Mouse (Mus musculus) embryonic facial prominence, embryonic 14.5 days (tissue): Measurements from ENCODE around the gene Lgi1. TPM values are rescaled to one million over a fixed set of nuclear protein-coding genes. Genes with fewer than 3 reads are reported as not detected.

Experiments
- ATAC-seq: fragments of 200-750 bp; cut with Nextera tagmentation; 2 replicates; pipeline ENCODE4 v1.8.0; 2017; ENCODE audit warnings: low read depth, moderate number of reproducible peaks, moderate TSS enrichment
- DNase-seq: peaks from one replicate; pipeline ENCODE4 v3.0.0-alpha.2; 2015; ENCODE audit warnings: low spot score
- H3K27ac ChIP-seq: fragments of 300-500 bp; sonication (generic); replicated peaks from 2 replicates; pipeline ENCODE4 v1.5.1; 2014; ENCODE audit warnings: low read depth, mild to moderate bottlenecking, low read length, moderate library complexity
- H3K27me3 ChIP-seq: fragments of 300-500 bp; sonication (generic); replicated peaks from 2 replicates; pipeline ENCODE4 v1.6.1; 2014; ENCODE audit warnings: low read length; ENCODE audit not compliant: control insufficient read depth, insufficient read depth
- H3K36me3 ChIP-seq: fragments of 300-500 bp; sonication (generic); 2 replicates; pipeline ENCODE4 v1.6.1; 2014; ENCODE audit warnings: low read length, mixed read lengths; ENCODE audit not compliant: control insufficient read depth, insufficient read depth
- H3K4me1 ChIP-seq: fragments of 300-500 bp; sonication (generic); 2 replicates; pipeline ENCODE4 v1.6.1; 2014; ENCODE audit warnings: antibody characterized with exemption, low read length; ENCODE audit not compliant: control insufficient read depth, insufficient read depth
- H3K4me2 ChIP-seq: fragments of 300-500 bp; sonication (generic); 2 replicates; pipeline ENCODE4 v1.6.1; 2014; ENCODE audit warnings: low read depth, mild to moderate bottlenecking, low read length, moderate library complexity, mixed read lengths
- H3K4me3 ChIP-seq: fragments of 300-500 bp; sonication (generic); 2 replicates; pipeline ENCODE4 v1.5.1; 2014; ENCODE audit warnings: low read depth, mild to moderate bottlenecking, low read length
- H3K9ac ChIP-seq: fragments of 300-500 bp; sonication (generic); 2 replicates; pipeline ENCODE4 v1.6.1; 2014; ENCODE audit warnings: low read depth, mild to moderate bottlenecking, low read length, moderate library complexity, mixed read lengths
- H3K9me3 ChIP-seq: fragments of 300-500 bp; sonication (generic); 2 replicates; pipeline ENCODE4 v1.6.1; 2016; ENCODE audit warnings: low read length; ENCODE audit not compliant: control insufficient read depth
- WGBS: fragments of 180-500 bp; shearing (Covaris S2); extraction: QIAGEN DNeasy Blood & Tissue Kit; methylation state at CpG from one replicate; pipeline ENCODE4 v1.1.7; 2014; 5-methylcytosine and 5-hydroxymethylcytosine counted together
- polyA plus RNA-seq: library from polyadenylated mRNA; unstranded; fragments of >200 nt; fragmentation: Nextera tagmentation; extraction: Ambion mirVana; gene quantifications from 2 replicates; pipeline ENCODE4 v1.2.1, GENCODE M21; 2014

The Lgi1 gene
- polyA plus RNA-seq, 1 experiment from 2014 or later, result 5.9 TPM

- ATAC-seq (no peak), DNase-seq (no peak)
- H3K27ac ChIP-seq, result no peak overlapping the region
- 84% methylated on average over 7 of the region's 7 CpGs for WGBS
- no peaks in the 10 kb centered on the region for H3K4me1 ChIP-seq
- no peak overlapping the region for H3K4me2 ChIP-seq
- no peaks in the 10 kb centered on the region for H3K27me3 ChIP-seq
- H3K36me3 ChIP-seq, result no peaks in the 10 kb centered on the region
- H3K4me3 ChIP-seq, result no peak overlapping the region
- no peaks in the 10 kb centered on the region for H3K9me3 ChIP-seq
- no peak overlapping the region for H3K9ac ChIP-seq
Measured at GRCm38 (mm10) chr19:38325854-38326253, 61.5 kb downstream of the Lgi1 start.

DNA sequence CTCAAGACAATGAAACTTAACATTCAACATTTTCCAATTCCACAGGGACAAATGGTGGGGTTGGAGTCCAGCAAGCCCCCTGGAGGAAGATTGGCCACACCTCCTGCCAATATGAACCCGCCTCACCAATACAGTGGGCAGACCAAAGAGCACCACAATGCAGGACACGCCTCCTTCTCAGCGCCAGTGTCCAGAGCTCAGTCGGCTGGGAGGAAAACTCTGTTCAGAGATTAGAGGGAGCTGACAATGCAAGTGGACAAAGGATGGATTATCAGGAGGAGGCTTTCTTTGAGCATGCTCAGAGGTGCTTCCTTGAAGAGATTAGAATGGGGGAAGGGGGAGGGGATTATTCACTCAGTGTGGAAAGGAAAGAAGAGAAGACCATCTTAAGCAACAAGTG, 62.7 kb downstream of the Lgi1 start:
- Histone ChIP-seq H3K9me3 (no peaks in the 10 kb centered on the region), H3K9ac (no peak overlapping the region), H3K4me1 (no peaks in the 10 kb centered on the region), H3K27me3 (no peaks in the 10 kb centered on the region), H3K36me3 (no peaks in the 10 kb centered on the region), H3K27ac (no peak overlapping the region), H3K4me3 (no peak overlapping the region), H3K4me2 (no peak overlapping the region)
- peak; percentile 63; the same call in 1 of the 2 replicates for ATAC-seq
- 67% methylated on average over 4 of the region's 4 CpGs for whole genome bisulfite sequencing
- peak; percentile 15 for DNase-seq

GRCm38 (mm10) chr19:38328010-38328409, 63.7 kb downstream of the Lgi1 start:
- ATAC-seq (no peak), DNase-seq (no peak)
- Histone ChIP-seq H3K27ac (no peak overlapping the region), H3K9ac (no peak overlapping the region), H3K4me1 (no peaks in the 10 kb centered on the region), H3K4me2 (no peak overlapping the region), H3K27me3 (no peaks in the 10 kb centered on the region), H3K4me3 (no peak overlapping the region), H3K9me3 (no peaks in the 10 kb centered on the region), H3K36me3 (no peaks in the 10 kb centered on the region)
- 91% methylated on average over 7 of the region's 7 CpGs for WGBS

GRCm38 (mm10) chr19:38329257-38329656, 64.9 kb downstream of the Lgi1 start:
- no peak for ATAC-seq
- WGBS, result 79% methylated on average over 5 of the region's 5 CpGs

DNA sequence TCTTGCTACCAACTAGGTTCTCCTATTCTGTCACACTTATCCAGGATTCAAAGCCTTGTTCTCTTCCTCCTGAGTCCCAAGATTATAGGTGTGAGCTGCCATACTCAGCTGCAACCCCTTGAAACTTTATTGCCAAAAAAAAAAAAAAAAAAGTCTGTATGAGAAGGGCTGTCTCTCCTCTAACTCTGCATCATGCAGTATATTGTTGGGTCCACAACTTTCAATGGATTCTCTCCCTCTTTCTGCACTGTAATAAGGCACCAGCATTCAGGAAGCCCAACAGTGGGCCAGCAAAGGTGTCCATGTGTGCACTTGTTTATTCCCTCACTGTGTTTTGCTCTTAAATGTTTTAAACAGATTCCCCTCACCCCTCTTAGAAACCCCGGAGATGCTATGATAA, 66.7 kb downstream of the Lgi1 start:
- no peak for DNase-seq
- Histone ChIP-seq H3K27ac (no peak overlapping the region), H3K4me1 (no peaks in the 10 kb centered on the region), H3K4me3 (no peak overlapping the region), H3K36me3 (no peaks in the 10 kb centered on the region), H3K9ac (no peak overlapping the region), H3K9me3 (no peaks in the 10 kb centered on the region), H3K4me2 (no peak overlapping the region), H3K27me3 (no peaks in the 10 kb centered on the region)
- WGBS, result 87% methylated on average over 1 of the region's 1 CpGs
- no peak for ATAC-seq

More at GRCm38 (mm10) chr19:38329257-38329656, 64.9 kb downstream of the Lgi1 start:
- no peak for DNase-seq
- H3K36me3 ChIP-seq, result no peaks in the 10 kb centered on the region
- no peaks in the 10 kb centered on the region for H3K4me1 ChIP-seq
- no peak overlapping the region for H3K27ac ChIP-seq
- H3K9ac ChIP-seq, result no peak overlapping the region
- H3K4me3 ChIP-seq, result no peak overlapping the region
- no peaks in the 10 kb centered on the region for H3K9me3 ChIP-seq
- H3K4me2 ChIP-seq, result no peak overlapping the region
- H3K27me3 ChIP-seq, result no peaks in the 10 kb centered on the region

DNA sequence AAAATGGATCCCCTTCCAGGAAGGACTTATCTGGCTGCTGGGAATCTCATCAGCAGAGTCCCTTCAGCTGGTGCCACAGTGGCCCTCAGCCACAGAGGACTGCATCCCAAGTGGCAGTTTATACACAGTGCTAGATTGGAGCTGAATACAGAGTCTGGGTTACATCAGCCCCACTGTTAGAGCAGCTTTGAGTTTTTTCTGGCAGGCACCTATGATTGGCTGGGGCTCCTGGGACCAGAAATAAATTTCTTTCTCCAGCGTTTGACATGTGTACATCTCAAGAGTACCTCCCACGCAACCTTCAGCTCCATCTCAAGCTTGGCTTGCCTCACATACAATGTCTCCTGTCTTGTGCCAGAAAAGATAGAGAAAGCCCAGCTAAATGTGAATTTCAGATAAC, 67.9 kb downstream of the Lgi1 start:
- Histone ChIP-seq H3K9me3 (no peaks in the 10 kb centered on the region), H3K4me1 (no peaks in the 10 kb centered on the region)
- WGBS, result 48% methylated on average over 2 of the region's 2 CpGs

DNA sequence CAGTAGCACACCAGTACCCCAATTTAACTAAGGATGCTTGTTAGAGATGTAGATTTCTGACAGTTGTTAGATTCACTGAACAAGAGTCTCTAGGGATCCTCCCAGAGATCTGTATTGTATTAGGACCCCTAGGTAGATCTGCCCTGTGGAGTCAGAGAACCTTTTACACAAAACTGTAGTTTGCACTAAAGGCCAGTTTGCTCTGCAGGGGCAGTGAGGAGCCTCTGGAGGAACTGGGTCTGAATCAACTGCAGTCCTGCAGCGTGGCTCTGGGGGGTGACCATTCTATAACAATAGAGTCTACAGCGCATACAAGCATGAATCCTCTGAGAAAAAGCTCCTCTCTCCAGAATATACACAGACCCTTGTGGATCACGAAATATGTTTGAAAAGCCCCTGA, 68.5 kb downstream of the Lgi1 start:
- DNase-seq, result no peak
- no peak overlapping the region for H3K4me3 ChIP-seq

More for the DNA sequence above, 67.9 kb downstream of the Lgi1 start:
- DNase-seq (peak; percentile 4), ATAC-seq (no peak)
- H3K27me3 ChIP-seq, result no peaks in the 10 kb centered on the region
- no peak overlapping the region for H3K4me2 ChIP-seq
- no peak overlapping the region for H3K9ac ChIP-seq
- H3K36me3 ChIP-seq, result no peaks in the 10 kb centered on the region
- H3K27ac ChIP-seq, result no peak overlapping the region
- H3K4me3 ChIP-seq, result no peak overlapping the region

DNA sequence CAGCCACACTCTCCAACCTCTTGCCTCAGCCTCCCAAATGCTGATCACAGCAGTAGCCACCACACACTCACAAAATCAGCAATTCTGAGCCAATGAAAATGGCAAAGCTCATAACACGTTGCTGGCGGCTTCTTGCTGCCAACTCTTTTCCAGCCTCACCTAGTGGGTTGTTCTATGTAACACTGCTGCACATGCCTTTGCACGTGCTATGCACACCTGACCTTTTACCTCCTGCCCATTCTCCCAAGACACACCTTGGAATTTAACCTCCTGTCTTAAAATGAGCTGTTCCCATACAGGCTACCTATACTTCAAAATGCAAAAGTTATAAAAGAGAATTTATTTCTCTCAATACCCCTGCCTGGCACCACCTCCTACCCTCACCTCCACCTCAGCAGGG, 72.2 kb downstream of the Lgi1 start:
- no peak for ATAC-seq
- H3K27ac ChIP-seq, result no peak overlapping the region

More for the DNA sequence above, 68.5 kb downstream of the Lgi1 start:
- ATAC-seq, result no peak
- no peak overlapping the region for H3K27ac ChIP-seq
- H3K9ac ChIP-seq, result no peak overlapping the region
- 63% methylated on average over 3 of the region's 3 CpGs for WGBS
- H3K36me3 ChIP-seq, result no peaks in the 10 kb centered on the region
- H3K9me3 ChIP-seq, result no peaks in the 10 kb centered on the region
- H3K4me1 ChIP-seq, result no peaks in the 10 kb centered on the region
- no peaks in the 10 kb centered on the region for H3K27me3 ChIP-seq
- no peak overlapping the region for H3K4me2 ChIP-seq

GRCm38 (mm10) chr19:38337332-38337731, 73.0 kb downstream of the Lgi1 start:
- Histone ChIP-seq H3K9ac (no peak overlapping the region), H3K27me3 (no peaks in the 10 kb centered on the region), H3K4me2 (no peak overlapping the region), H3K4me3 (no peak overlapping the region), H3K36me3 (no peaks in the 10 kb centered on the region), H3K9me3 (no peaks in the 10 kb centered on the region), H3K4me1 (no peaks in the 10 kb centered on the region), H3K27ac (no peak overlapping the region)
- 88% methylated on average over 3 of the region's 3 CpGs for WGBS
- ATAC-seq (no peak), DNase-seq (no peak)

More for the DNA sequence above, 72.2 kb downstream of the Lgi1 start:
- Histone ChIP-seq H3K4me2 (no peak overlapping the region), H3K4me1 (no peaks in the 10 kb centered on the region), H3K9me3 (no peaks in the 10 kb centered on the region), H3K36me3 (no peaks in the 10 kb centered on the region), H3K4me3 (no peak overlapping the region), H3K9ac (no peak overlapping the region), H3K27me3 (no peaks in the 10 kb centered on the region)
- 78% methylated on average over 3 of the region's 3 CpGs for WGBS
- no peak for DNase-seq
